Mouse (Mus musculus) liver, embryonic 14.5 days (tissue): ENCODE results near the gene Olfr523. TPM values are rescaled to one million over a fixed set of nuclear protein-coding genes. Genes with fewer than 3 reads are reported as not detected.

Source experiments
- ATAC-seq: fragments of 200-750 bp; cut with Nextera tagmentation; 2 replicates; pipeline ENCODE4 v1.8.0; 2017; ENCODE audit warnings: moderate number of reproducible peaks, mild to moderate bottlenecking, moderate library complexity; ENCODE audit not compliant: insufficient read depth
- DNase-seq, 3 experiments: peaks; one replicate each; pipeline ENCODE4 v3.0.0-alpha.2; 2012 to 2013; ENCODE audit warnings: low read depth in 3 of 3, low spot score in 3 of 3
- H3K27ac ChIP-seq: fragments of 300-500 bp; sonication (generic); 2 replicates; pipeline ENCODE4 v1.5.1; 2014; ENCODE audit warnings: moderate library complexity, mild to moderate bottlenecking, control low read depth, inconsistent platforms
- H3K27me3 ChIP-seq: fragments of 300-500 bp; sonication (generic); 2 replicates; pipeline ENCODE4 v1.6.1; 2014; ENCODE audit warnings: mild to moderate bottlenecking, low read length, moderate library complexity; ENCODE audit not compliant: control insufficient read depth, insufficient read depth
- H3K36me3 ChIP-seq: fragments of 300-500 bp; sonication (generic); replicated peaks from 2 replicates; pipeline ENCODE4 v1.6.1; 2014; ENCODE audit warnings: low read depth; ENCODE audit not compliant: control insufficient read depth, insufficient read depth
- H3K4me1 ChIP-seq, 2 experiments: fragments of 200-500 bp in 1 of 2; fragments of 300-500 bp in 1 of 2; sonication (generic) in 1 of 2; replicated peaks; 2 replicates each; pipeline ENCODE4 v1.6.1; 2012 to 2014; ENCODE audit warnings: antibody characterized with exemption in 1 of 2, inconsistent platforms in 1 of 2, low read length in 1 of 2; ENCODE audit not compliant: control insufficient read depth in 2 of 2, insufficient read depth in 2 of 2
- H3K4me2 ChIP-seq: fragments of 300-500 bp; sonication (generic); 2 replicates; pipeline ENCODE4 v1.6.1; 2014; ENCODE audit warnings: low read depth, mild to moderate bottlenecking, control low read depth, moderate library complexity
- H3K4me3 ChIP-seq, 2 experiments: fragments of 200-500 bp in 1 of 2; fragments of 300-500 bp in 1 of 2; sonication (generic) in 1 of 2; 2 replicates each; pipeline ENCODE4 v1.5.1; 2012 to 2014; ENCODE audit warnings: low read depth in 2 of 2, low read length in 2 of 2, mild to moderate bottlenecking in 2 of 2, control low read depth in 1 of 2, inconsistent platforms in 1 of 2, moderate library complexity in 1 of 2; ENCODE audit not compliant: insufficient read depth in 1 of 2
- H3K9ac ChIP-seq: fragments of 300-500 bp; sonication (generic); replicated peaks from 2 replicates; pipeline ENCODE4 v1.6.1; 2014; ENCODE audit warnings: mild to moderate bottlenecking, control low read depth, moderate library complexity
- H3K9me3 ChIP-seq: fragments of 300-500 bp; sonication (generic); 2 replicates; pipeline ENCODE4 v1.6.1; 2016; ENCODE audit warnings: low read length, mixed read lengths; ENCODE audit not compliant: control insufficient read depth
- CTCF ChIP-seq: IDR thresholded peaks from 2 replicates; pipeline ENCODE4 v1.5.1; 2016; ENCODE audit warnings: antibody characterized with exemption, low read depth, control low read depth
- EP300 ChIP-seq: IDR thresholded peaks from 2 replicates; pipeline ENCODE4 v1.6.1; 2016; ENCODE audit warnings: antibody characterized with exemption, low read depth
- whole genome bisulfite sequencing: fragments of 180-500 bp; shearing (Covaris S2); extraction: QIAGEN DNeasy Blood & Tissue Kit; methylation state at CpG from one replicate; pipeline ENCODE4 v1.1.7; 2014; ENCODE audit not compliant: insufficient replicate concordance; 5-methylcytosine and 5-hydroxymethylcytosine counted together
- polyA plus RNA-seq, 2 experiments: library from polyadenylated mRNA; depleted of rRNA in 1 of 2; stranded (reverse) in 1 of 2; unstranded in 1 of 2; fragments of >200 nt; fragmentation: Nextera tagmentation in 1 of 2; extraction: Ambion mirVana in 1 of 2; gene quantifications; 2 replicates each; pipeline versions ENCODE4 v1.2.1 to v1.2.3; 2012 to 2014

Olfr523 gene
- polyA plus RNA-seq, 2 experiments = not detected

- TF ChIP-seq EP300 (peak; percentile 84), CTCF (no peak)
- peak; percentile 33 to 36 (median 33) for DNase-seq
- no peak overlapping the region for H3K4me3 ChIP-seq
- H3K27ac ChIP-seq = no peak overlapping the region
- no peaks in the 10 kb centered on the region for H3K9me3 ChIP-seq
- no peaks in the 10 kb centered on the region for H3K27me3 ChIP-seq
- H3K9ac ChIP-seq = no peak overlapping the region
- H3K4me1 ChIP-seq = peaks cover 10 to 27% of the 10 kb centered on the region in 2 experiments
- ATAC-seq = peak; percentile 83
- 13% methylated on average over 8 of the region's 8 CpGs for WGBS
- H3K4me2 ChIP-seq = peak overlapping the region; percentile 2
- H3K36me3 ChIP-seq = no peaks in the 10 kb centered on the region
These were observed 35.1 kb downstream of the Olfr523 start for GRCm38 (mm10) chr7:140208153-140208552.

DNA sequence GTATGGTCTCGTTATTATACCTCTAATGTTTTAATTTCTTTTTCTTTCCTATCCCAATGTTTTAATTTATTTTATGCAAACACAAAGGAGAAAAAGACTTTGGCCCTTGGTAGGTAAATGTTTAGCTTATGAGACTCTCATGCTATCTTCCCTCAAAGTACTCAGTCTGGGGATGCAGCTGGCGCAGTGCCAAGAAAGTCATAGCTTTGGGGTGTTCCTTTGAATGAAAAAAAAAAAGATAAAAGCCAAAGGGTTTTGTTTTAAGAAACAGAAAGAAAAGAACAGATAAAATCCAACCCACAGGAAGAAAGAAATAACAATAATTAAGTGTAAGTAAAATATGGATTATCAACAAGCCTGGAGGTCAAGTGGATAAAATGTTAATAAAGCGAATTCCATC is 35.7 kb downstream of the Olfr523 start:
- TF ChIP-seq CTCF (no peak), EP300 (no peak)
- ATAC-seq (no peak), DNase-seq (peak; percentile 17 to 37 (median 31))
- no peak overlapping the region for H3K9ac ChIP-seq
- WGBS = 21% methylated on average over 3 of the region's 3 CpGs
- no peak overlapping the region for H3K27ac ChIP-seq
- H3K4me2 ChIP-seq = no peak overlapping the region; the same call in 1 of the 2 replicates
- H3K4me3 ChIP-seq = no peak overlapping the region
- peaks cover 10 to 26% of the 10 kb centered on the region in 2 experiments for H3K4me1 ChIP-seq
- no peaks in the 10 kb centered on the region for H3K36me3 ChIP-seq
- H3K27me3 ChIP-seq = no peaks in the 10 kb centered on the region
- no peaks in the 10 kb centered on the region for H3K9me3 ChIP-seq

GRCm38 (mm10) chr7:140213841-140214240 is 40.8 kb downstream of the Olfr523 start:
- Histone ChIP-seq H3K27ac (no peak overlapping the region), H3K36me3 (no peaks in the 10 kb centered on the region), H3K4me3 (no peak overlapping the region), H3K4me1 (peaks cover 0 to 2% of the 10 kb centered on the region in 2 experiments; a peak in 1 of 4 replicates), H3K9ac (no peak overlapping the region), H3K27me3 (no peaks in the 10 kb centered on the region), H3K9me3 (no peaks in the 10 kb centered on the region), H3K4me2 (no peak overlapping the region)
- DNase-seq = no peak
- ATAC-seq = no peak
- no peak for TF ChIP-seq CTCF
- TF ChIP-seq EP300 = no peak
- WGBS = 57% methylated on average over 5 of the region's 5 CpGs

DNA sequence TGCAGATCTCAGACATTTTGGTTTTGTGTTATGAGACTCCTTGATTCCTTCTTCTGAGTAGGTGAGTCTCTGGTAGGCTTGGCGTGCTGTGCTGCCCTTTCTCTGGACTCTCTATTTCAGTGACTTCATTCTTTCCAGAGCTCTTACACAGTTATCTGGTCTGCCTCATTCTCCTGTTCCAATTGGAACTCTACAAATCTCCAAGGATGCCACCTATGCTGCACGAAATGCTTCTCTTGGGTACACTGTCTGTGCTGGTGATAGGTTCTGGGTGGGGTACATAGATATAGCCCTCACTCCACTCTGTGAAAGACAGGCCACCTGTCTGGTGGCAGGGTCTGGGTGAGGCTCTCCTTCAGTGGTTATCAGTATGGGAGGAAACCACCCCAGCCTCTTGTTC is 45.0 kb downstream of the Olfr523 start, which contains the start of gene Cd163l1:
Gene Cd163l1 (plus strand): TSS at position 301 of the 400 bp plus-strand sequence.
- Histone ChIP-seq H3K4me3 (no peak within 1 kb of the TSS), H3K4me1 (peaks cover 0 to 2% of the 10 kb centered on the region in 2 experiments; a peak in 1 of 4 replicates), H3K36me3 (no peaks in the 10 kb centered on the region), H3K4me2 (no peak within 1 kb of the TSS), H3K27ac (no peak within 1 kb of the TSS), H3K9ac (no peak within 1 kb of the TSS), H3K27me3 (no peaks in the 10 kb centered on the region), H3K9me3 (no peaks in the 10 kb centered on the region)
- no peak for TF ChIP-seq CTCF
- no peak for TF ChIP-seq EP300
- peak; percentile 18; the same call in 1 of the 2 replicates for ATAC-seq
- DNase-seq = no peak
- WGBS = 45% methylated on average over 2 of the region's 2 CpGs

DNA sequence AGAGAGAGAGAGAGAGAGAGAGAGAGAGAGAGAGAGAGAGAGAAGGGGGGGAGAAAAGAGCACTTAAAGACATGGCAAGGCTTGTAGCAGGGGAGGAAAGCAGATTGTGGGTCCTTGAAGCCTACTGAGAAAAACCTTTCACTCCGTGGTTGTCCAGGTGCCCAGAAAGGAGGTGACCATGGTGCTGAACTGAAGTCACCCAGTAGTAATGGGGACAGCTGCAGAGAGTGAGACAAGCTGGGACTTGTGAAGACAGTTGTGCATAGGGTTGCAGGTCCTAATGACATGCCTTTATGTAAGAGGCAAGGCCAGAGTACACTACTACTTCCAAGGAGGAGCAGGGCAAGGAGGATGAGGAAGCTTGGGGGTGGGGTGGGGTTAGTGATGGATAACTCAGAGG is 46.3 kb downstream of the Olfr523 start:
- H3K9me3 ChIP-seq = no peaks in the 10 kb centered on the region
- no peak overlapping the region for H3K4me2 ChIP-seq
- WGBS = 17% methylated on average over 1 of the region's 1 CpGs
- DNase-seq (no peak), ATAC-seq (no peak)
- H3K4me3 ChIP-seq = no peak overlapping the region
- H3K9ac ChIP-seq = no peak overlapping the region
- TF ChIP-seq EP300 (no peak), CTCF (no peak)
- H3K36me3 ChIP-seq = no peaks in the 10 kb centered on the region
- H3K27ac ChIP-seq = no peak overlapping the region
- peaks cover 0 to 2% of the 10 kb centered on the region in 2 experiments; a peak in 1 of 4 replicates for H3K4me1 ChIP-seq
- H3K27me3 ChIP-seq = no peaks in the 10 kb centered on the region
